Mouse (Mus musculus) stomach, embryonic 15.5 days (tissue): ENCODE measurements around the gene Ppif. TPM values are rescaled to one million over a fixed set of nuclear protein-coding genes. Genes with fewer than 3 reads are reported as not detected.

Experiments used
- ATAC-seq: fragments of 200-750 bp; cut with Nextera tagmentation; 2 replicates; pipeline ENCODE4 v1.8.0; 2017; ENCODE audit warnings: low read depth, moderate number of reproducible peaks, moderate TSS enrichment; ENCODE audit not compliant: insufficient read depth, low FRiP score
- H3K27ac ChIP-seq: fragments of 300-500 bp; sonication (generic); 2 replicates; pipeline ENCODE4 v1.5.1; 2015; ENCODE audit warnings: mild to moderate bottlenecking, inconsistent platforms
- H3K27me3 ChIP-seq: fragments of 300-500 bp; sonication (generic); replicated peaks from 2 replicates; pipeline ENCODE4 v1.6.1; 2015; ENCODE audit warnings: inconsistent platforms
- H3K36me3 ChIP-seq: fragments of 300-500 bp; sonication (generic); 2 replicates; pipeline ENCODE4 v1.6.1; 2015; ENCODE audit warnings: inconsistent platforms
- H3K4me1 ChIP-seq: fragments of 300-500 bp; sonication (generic); 2 replicates; pipeline ENCODE4 v1.6.1; 2015; ENCODE audit warnings: inconsistent platforms
- H3K4me2 ChIP-seq: fragments of 300-500 bp; sonication (generic); 2 replicates; pipeline ENCODE4 v1.6.1; 2015; ENCODE audit warnings: mild to moderate bottlenecking, inconsistent platforms
- H3K4me3 ChIP-seq: fragments of 300-500 bp; sonication (generic); replicated peaks from 2 replicates; pipeline ENCODE4 v1.5.1; 2015; ENCODE audit warnings: inconsistent platforms
- H3K9ac ChIP-seq: fragments of 300-500 bp; sonication (generic); 2 replicates; pipeline ENCODE4 v1.6.1; 2015; ENCODE audit warnings: inconsistent platforms
- H3K9me3 ChIP-seq: fragments of 300-500 bp; sonication (generic); 2 replicates; pipeline ENCODE4 v1.6.1; 2016; ENCODE audit warnings: inconsistent platforms
- WGBS: fragments of 180-500 bp; shearing (Covaris S2); methylation state at CpG from one replicate; pipeline ENCODE4 v1.1.7; 2015; 5-methylcytosine and 5-hydroxymethylcytosine counted together
- polyA plus RNA-seq: library from polyadenylated mRNA; unstranded; fragments of >200 nt; fragmentation: Nextera tagmentation; extraction: Ambion mirVana; gene quantifications from 2 replicates; pipeline ENCODE4 v1.2.1, GENCODE M21; 2015

Gene Ppif
- polyA plus RNA-seq, 1 experiment from 2014 or later = 47.7 TPM

- Histone ChIP-seq H3K4me3 (no peak overlapping the region), H3K27me3 (no peaks in the 10 kb centered on the region), H3K4me1 (no peaks in the 10 kb centered on the region), H3K9me3 (no peaks in the 10 kb centered on the region), H3K4me2 (no peak overlapping the region), H3K27ac (no peak overlapping the region), H3K9ac (no peak overlapping the region), H3K36me3 (peaks cover 29% of the 10 kb centered on the region)
- ATAC-seq = no peak
- WGBS = 84% methylated on average over 2 of the region's 2 CpGs
Observed at GRCm38 (mm10) chr14:25666668-25667376, 27.1 kb upstream of the Ppif start.

- H3K9me3 ChIP-seq = no peaks in the 10 kb centered on the region
- H3K27me3 ChIP-seq = no peaks in the 10 kb centered on the region
- ATAC-seq = no peak
- no peak overlapping the region for H3K27ac ChIP-seq
- peaks cover 22% of the 10 kb centered on the region for H3K36me3 ChIP-seq
- WGBS = 47% methylated on average over 3 of the region's 3 CpGs
- no peak overlapping the region for H3K9ac ChIP-seq
- H3K4me3 ChIP-seq = no peak overlapping the region
- H3K4me2 ChIP-seq = no peak overlapping the region
- H3K4me1 ChIP-seq = no peaks in the 10 kb centered on the region
Observed at GRCm38 (mm10) chr14:25667587-25667986, 26.4 kb upstream of the Ppif start.

- H3K4me1 ChIP-seq = no peaks in the 10 kb centered on the region
- H3K36me3 ChIP-seq = no peaks in the 10 kb centered on the region
- WGBS = 48% methylated on average over 7 of the region's 7 CpGs
- no peak for ATAC-seq
- H3K27me3 ChIP-seq = no peaks in the 10 kb centered on the region
- H3K4me2 ChIP-seq = no peak overlapping the region
- no peaks in the 10 kb centered on the region for H3K9me3 ChIP-seq
- no peak overlapping the region for H3K27ac ChIP-seq
- H3K9ac ChIP-seq = no peak overlapping the region
- H3K4me3 ChIP-seq = no peak overlapping the region
Observed at GRCm38 (mm10) chr14:25679625-25680024, 14.3 kb upstream of the Ppif start.

GRCm38 (mm10) chr14:25682020-25682419 lies 11.9 kb upstream of the Ppif start:
- H3K4me3 ChIP-seq = no peak overlapping the region
- H3K4me1 ChIP-seq = peaks cover 5% of the 10 kb centered on the region; the same call in 1 of the 2 replicates
- no peak overlapping the region for H3K4me2 ChIP-seq
- ATAC-seq = no peak
- H3K9me3 ChIP-seq = no peaks in the 10 kb centered on the region
- WGBS = 70% methylated on average over 6 of the region's 6 CpGs
- no peak overlapping the region for H3K9ac ChIP-seq
- no peaks in the 10 kb centered on the region for H3K27me3 ChIP-seq
- no peak overlapping the region for H3K27ac ChIP-seq
- H3K36me3 ChIP-seq = no peaks in the 10 kb centered on the region

GRCm38 (mm10) chr14:25686216-25686945 lies 7.6 kb upstream of the Ppif start:
- no peaks in the 10 kb centered on the region for H3K27me3 ChIP-seq
- no peaks in the 10 kb centered on the region for H3K36me3 ChIP-seq
- no peak overlapping the region for H3K9ac ChIP-seq
- ATAC-seq = peak; percentile 70
- H3K4me1 ChIP-seq = peaks cover 5% of the 10 kb centered on the region; the same call in 1 of the 2 replicates
- H3K4me3 ChIP-seq = no peak overlapping the region
- H3K9me3 ChIP-seq = no peaks in the 10 kb centered on the region
- H3K27ac ChIP-seq = peak overlapping the region; percentile 87
- H3K4me2 ChIP-seq = no peak overlapping the region
- 60% methylated on average over 7 of the region's 7 CpGs for WGBS

GRCm38 (mm10) chr14:25686983-25687901 lies 6.7 kb upstream of the Ppif start:
- Histone ChIP-seq H3K9me3 (no peaks in the 10 kb centered on the region), H3K9ac (no peak overlapping the region), H3K4me3 (no peak overlapping the region), H3K4me1 (peaks cover 5% of the 10 kb centered on the region; the same call in 1 of the 2 replicates), H3K27ac (peak overlapping the region; percentile 87), H3K4me2 (no peak overlapping the region), H3K27me3 (no peaks in the 10 kb centered on the region), H3K36me3 (no peaks in the 10 kb centered on the region)
- WGBS = 56% methylated on average over 10 of the region's 10 CpGs
- ATAC-seq = peak; percentile 74

GRCm38 (mm10) chr14:25693271-25693887 lies 575 bp upstream of the Ppif start:
- Histone ChIP-seq H3K36me3 (peaks cover 9% of the 10 kb centered on the region), H3K4me2 (peak overlapping the region; percentile 93), H3K9me3 (no peaks in the 10 kb centered on the region), H3K4me1 (peaks cover 20% of the 10 kb centered on the region), H3K27me3 (no peaks in the 10 kb centered on the region), H3K27ac (peak overlapping the region; percentile 73; the same call in 1 of the 2 replicates), H3K9ac (no peak overlapping the region), H3K4me3 (peak overlapping the region; percentile 94)
- 53% methylated on average over 6 of the region's 6 CpGs for WGBS
- 0 out of 2 replicates have a peak, but pooled peaks have one; percentile 6 for ATAC-seq

- Histone ChIP-seq H3K36me3 (peaks cover 18% of the 10 kb centered on the region), H3K9ac (peak overlapping the region; percentile 76), H3K4me2 (peak overlapping the region; percentile 93), H3K4me3 (peak overlapping the region; percentile 94), H3K9me3 (no peaks in the 10 kb centered on the region), H3K27me3 (no peaks in the 10 kb centered on the region), H3K27ac (0 out of 2 replicates have a peak overlapping the region, but pooled peaks have one; percentile 53), H3K4me1 (peaks cover 20% of the 10 kb centered on the region)
- WGBS = 0% methylated on average over 10 of the region's 10 CpGs
- ATAC-seq = peak; percentile 44
Observed at GRCm38 (mm10) chr14:25694569-25694897, 579 bp downstream of the Ppif start.

GRCm38 (mm10) chr14:25695059-25695458 lies 1.1 kb downstream of the Ppif start:
- Histone ChIP-seq H3K27ac (no peak overlapping the region), H3K4me3 (peak overlapping the region; percentile 94), H3K9ac (peak overlapping the region; percentile 76; the same call in 1 of the 2 replicates), H3K27me3 (no peaks in the 10 kb centered on the region), H3K9me3 (no peaks in the 10 kb centered on the region), H3K4me2 (peak overlapping the region; percentile 93), H3K4me1 (peaks cover 20% of the 10 kb centered on the region), H3K36me3 (peaks cover 22% of the 10 kb centered on the region)
- WGBS = 54% methylated on average over 6 of the region's 6 CpGs
- no peak for ATAC-seq

- H3K27ac ChIP-seq = no peak overlapping the region
- ATAC-seq = no peak
- 60% methylated on average over 2 of the region's 2 CpGs for WGBS
- H3K4me1 ChIP-seq = peaks cover 20% of the 10 kb centered on the region
- H3K9ac ChIP-seq = no peak overlapping the region
- H3K9me3 ChIP-seq = no peaks in the 10 kb centered on the region
- no peak overlapping the region for H3K4me2 ChIP-seq
- no peaks in the 10 kb centered on the region for H3K27me3 ChIP-seq
- H3K4me3 ChIP-seq = no peak overlapping the region
- peaks cover 22% of the 10 kb centered on the region for H3K36me3 ChIP-seq
Observed at GRCm38 (mm10) chr14:25696356-25696755, 2.4 kb downstream of the Ppif start.

- H3K4me2 ChIP-seq = no peak overlapping the region
- H3K36me3 ChIP-seq = peaks cover 17% of the 10 kb centered on the region
- no peak for ATAC-seq
- no peaks in the 10 kb centered on the region for H3K27me3 ChIP-seq
- H3K4me1 ChIP-seq = no peaks in the 10 kb centered on the region
- no peak overlapping the region for H3K9ac ChIP-seq
- no peaks in the 10 kb centered on the region for H3K9me3 ChIP-seq
- no peak overlapping the region for H3K27ac ChIP-seq
- no peak overlapping the region for H3K4me3 ChIP-seq
Observed at GRCm38 (mm10) chr14:25701986-25702385, 8.0 kb downstream of the Ppif start.
